Mouse (Mus musculus) ES-E14 (cell line): ENCODE results near the gene Zranb3.

Source experiments
- CHD2 ChIP-seq: IDR thresholded peaks from 2 replicates; pipeline ENCODE4 v1.6.1; 2014; ENCODE audit warnings: mild to moderate bottlenecking, low read depth, low read length, inconsistent platforms
- HCFC1 ChIP-seq: IDR thresholded peaks from 2 replicates; pipeline ENCODE4 v1.6.1; 2012; ENCODE audit warnings: low read length, inconsistent platforms, borderline replicate concordance; ENCODE audit not compliant: insufficient read depth
- ZNF384 ChIP-seq: IDR thresholded peaks from 2 replicates; pipeline ENCODE4 v1.6.1; 2012; ENCODE audit warnings: low read depth, low read length, inconsistent platforms

- no peak for TF ChIP-seq CHD2
- TF ChIP-seq ZNF384, result no peak
- TF ChIP-seq HCFC1, result no peak
Measured at GRCm38 (mm10) chr1:128077788-128078187, 25.1 kb downstream of the Zranb3 start.
